Mouse (Mus musculus) granulocyte monocyte progenitor cell, adult 5-6 weeks (primary cell): ENCODE results near the gene Sec61a2. TPM values are rescaled to one million over a fixed set of nuclear protein-coding genes. Genes with fewer than 3 reads are reported as not detected.

Experiments
- ATAC-seq: replicated peaks from 2 replicates; pipeline ENCODE4 v1.8.0; 2016; ENCODE audit warnings: mild to moderate bottlenecking, moderate TSS enrichment, inconsistent platforms; ENCODE audit not compliant: poor library complexity, severe bottlenecking
- total RNA-seq, 2 experiments: library from RNA; stranded (forward) in 1 of 2; stranded (reverse) in 1 of 2; fragments of 200-712, 200-1000 nt in 1 of 2; fragments of >200 nt in 1 of 2; fragmentation: Nextera tagmentation in 1 of 2; gene quantifications; 2 replicates each; pipeline ENCODE4 v1.2.3; 2014 to 2017

The Sec61a2 gene
- total RNA-seq, 2 experiments from 2014 or later: 7.4 to 34.3 TPM

DNA sequence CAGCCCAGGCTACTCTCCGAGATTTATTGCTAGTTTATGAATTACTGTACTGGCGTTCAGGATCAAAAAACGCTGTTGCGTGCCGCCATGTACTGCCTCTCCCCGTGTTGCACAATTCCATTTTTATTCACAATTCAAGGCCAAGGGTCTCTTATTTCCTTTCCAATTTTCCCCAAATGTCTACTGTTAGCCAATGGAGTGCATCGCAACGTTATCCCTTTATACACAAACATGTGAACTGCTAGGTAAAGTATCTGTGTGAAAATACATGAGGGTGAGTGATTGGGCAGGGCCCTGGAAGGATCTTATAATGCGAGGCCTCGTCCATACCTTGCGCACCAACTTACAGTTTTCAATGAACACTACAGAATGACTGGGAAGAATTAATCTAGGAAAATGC, 936 bp downstream of the Sec61a2 start:
- ATAC-seq: no peak

DNA sequence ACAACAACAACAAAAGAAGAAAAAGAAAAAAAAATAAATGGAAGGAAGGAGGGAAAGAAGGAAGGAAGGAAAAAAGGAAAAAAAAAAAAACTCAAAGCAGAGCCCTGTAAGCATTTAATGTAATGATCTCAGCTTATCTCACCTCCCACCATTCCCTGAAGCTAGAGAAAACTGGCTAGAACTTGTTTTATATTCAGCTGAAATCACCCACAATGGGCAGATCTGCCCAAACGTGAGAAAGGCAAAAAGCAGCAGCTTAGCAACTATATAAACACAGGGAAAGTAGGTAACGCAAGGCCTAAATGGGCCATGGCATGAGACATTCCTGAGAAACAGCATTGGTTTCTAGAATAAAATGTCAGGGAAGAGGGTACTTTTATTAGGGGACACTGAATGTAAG, 5.8 kb downstream of the Sec61a2 start:
- ATAC-seq: no peak

DNA sequence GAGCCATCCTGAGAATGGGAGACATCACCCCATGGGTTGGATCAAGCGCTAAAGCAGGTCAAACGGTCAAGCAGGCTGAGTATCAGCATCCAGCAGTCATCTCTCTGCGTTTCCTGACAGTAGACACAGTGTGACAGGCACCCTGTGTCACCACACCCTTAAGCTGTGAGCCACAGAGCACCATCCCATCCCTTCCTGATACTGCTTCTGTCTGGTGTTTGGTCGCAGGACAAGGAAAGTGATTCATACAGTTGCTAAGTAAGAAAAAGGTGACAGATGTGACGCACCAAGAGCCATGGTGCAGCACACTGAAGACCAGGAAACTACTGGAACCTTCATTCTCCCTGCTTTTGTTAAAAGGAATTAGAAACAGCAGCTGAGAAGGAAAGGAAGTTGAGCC, 6.4 kb downstream of the Sec61a2 start:
- no peak for ATAC-seq

DNA sequence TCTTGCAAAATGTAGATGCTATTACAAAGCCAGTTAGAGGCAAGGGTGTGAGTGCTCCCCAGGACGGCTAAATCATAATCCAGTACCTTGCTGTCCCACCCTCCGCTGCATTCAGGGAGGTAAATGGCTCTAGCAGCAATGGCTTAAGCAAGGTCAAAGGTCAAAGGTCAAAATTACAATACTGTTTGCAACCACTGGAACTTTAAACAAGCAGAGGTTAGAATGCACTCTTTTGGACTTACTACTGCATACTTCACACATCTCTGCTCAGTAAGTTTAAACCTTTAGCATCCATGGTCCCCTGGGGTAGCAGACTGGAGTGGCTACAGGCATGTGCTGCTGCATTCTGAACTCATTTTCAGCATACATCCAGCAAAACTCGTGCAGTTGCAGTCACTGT, 17.8 kb downstream of the Sec61a2 start:
- ATAC-seq: no peak

DNA sequence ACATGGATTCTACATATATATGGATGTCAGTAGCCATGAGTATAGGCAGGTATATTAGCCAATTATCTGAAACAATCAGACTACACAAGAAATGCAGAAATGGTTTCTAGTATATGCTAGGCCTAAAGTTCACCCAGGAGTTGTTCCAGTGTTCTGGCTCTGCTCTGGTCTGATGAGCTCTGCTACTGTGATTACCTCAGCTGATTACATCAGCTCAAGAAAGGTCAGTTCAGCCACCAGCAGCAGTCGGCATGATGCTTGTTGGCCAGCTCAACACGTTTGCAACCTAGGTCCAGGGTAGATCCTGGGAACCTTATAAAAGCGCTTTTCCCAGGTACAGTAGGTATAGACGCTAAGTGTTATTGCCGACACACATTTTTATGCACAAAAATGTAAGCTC, 25.5 kb downstream of the Sec61a2 start:
- ATAC-seq: no peak

DNA sequence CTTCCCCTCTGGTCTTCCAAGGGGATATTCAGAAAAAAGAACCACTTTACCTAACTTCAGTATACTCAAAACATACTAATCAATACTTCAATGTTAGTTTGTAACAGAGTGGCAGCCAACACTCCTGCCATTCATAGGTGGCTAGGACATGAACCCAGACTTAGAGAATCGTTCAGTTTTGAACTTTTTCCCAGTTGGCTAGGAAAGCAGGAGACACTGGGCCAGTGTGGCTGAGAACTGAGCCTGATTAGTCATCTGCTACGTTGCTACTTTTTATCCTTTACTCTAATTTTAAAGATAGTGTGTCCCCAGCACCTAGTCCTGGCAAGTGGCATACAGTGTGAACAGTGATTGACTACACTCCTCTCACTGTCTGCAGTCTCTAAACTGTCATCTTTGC, 27.6 kb downstream of the Sec61a2 start:
- ATAC-seq: no peak

DNA sequence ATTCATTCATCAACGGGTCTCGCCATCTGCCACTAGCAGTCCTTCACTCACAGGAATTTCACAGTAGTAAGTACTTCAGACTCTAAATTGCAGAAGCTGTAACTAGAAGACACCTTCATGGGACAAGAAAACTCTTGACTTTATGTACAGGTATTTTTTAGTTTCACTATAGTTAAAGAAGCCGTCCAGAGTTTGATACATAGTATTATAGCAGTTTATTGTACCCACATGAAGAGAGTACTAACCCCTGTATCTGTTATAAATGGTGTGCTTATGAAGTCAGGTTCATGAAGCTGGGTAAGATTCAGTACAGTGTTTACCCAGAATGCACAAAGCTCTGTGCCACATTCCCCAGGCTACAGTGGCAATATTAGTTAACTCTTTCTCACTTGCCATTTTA, 32.4 kb downstream of the Sec61a2 start, which contains the start of gene Gm13199:
Gm13199 (minus strand) TSS at position 101 of the 400 bp plus-strand sequence.
- no peak for ATAC-seq

DNA sequence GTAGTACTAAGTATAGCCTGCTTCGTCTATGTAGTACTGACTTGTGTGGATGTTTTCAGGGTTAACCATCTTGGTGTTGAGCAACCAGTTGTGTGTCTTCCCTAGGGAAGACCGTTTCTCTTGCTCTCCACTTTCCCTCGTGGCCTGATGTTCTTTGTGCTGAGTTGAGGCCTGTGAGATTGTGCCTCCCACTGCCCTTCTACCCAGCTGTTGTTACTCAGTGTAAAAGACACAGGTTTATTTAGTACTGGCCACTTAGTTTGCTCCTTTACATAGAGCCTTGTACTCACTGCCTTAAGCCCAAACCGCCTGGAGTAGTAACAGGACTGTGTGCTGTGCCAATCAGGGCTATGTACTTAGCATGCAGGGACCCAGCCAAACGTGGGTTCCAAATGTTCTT, 43.4 kb downstream of the Sec61a2 start:
- ATAC-seq: no peak

DNA sequence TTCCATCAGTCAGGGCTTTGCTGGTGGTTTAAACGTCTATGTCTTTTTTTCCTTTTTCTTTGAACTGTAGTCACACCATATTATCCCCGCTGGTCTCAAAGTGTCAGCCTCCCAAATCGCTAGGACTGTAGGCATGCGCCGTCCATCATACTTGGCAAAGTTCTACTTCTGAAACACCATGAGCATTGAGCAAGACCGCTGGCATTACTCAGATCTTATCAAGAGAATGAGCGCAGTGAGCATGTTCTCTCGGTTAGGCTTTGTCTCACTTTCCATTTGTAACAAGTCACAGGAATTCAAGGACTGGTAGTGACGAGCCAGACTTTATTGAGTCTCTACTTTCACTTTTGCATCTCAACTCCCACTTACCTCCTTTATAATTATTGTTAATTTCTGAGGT, 44.1 kb downstream of the Sec61a2 start:
- ATAC-seq: peak; percentile 20; the same call in 1 of the 2 replicates

DNA sequence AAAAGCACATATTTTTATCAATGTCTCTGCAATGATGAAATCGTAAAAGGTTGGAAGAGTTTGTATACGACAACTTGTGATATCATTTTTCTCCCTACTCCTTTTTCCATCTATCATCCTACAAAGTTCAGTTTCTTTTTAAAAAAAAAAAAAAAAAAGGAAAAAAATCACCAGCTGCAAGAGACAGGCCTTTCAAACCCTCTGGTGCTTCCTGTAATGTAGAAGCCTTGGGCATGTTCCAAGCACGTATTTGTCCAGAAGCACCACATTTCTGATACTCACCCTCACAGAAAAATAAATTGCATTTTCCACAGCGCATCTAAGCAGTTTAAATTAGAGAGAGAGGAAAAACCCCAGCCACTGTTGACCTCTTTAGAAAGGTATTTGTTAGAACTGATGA, 49.4 kb downstream of the Sec61a2 start:
- no peak for ATAC-seq

DNA sequence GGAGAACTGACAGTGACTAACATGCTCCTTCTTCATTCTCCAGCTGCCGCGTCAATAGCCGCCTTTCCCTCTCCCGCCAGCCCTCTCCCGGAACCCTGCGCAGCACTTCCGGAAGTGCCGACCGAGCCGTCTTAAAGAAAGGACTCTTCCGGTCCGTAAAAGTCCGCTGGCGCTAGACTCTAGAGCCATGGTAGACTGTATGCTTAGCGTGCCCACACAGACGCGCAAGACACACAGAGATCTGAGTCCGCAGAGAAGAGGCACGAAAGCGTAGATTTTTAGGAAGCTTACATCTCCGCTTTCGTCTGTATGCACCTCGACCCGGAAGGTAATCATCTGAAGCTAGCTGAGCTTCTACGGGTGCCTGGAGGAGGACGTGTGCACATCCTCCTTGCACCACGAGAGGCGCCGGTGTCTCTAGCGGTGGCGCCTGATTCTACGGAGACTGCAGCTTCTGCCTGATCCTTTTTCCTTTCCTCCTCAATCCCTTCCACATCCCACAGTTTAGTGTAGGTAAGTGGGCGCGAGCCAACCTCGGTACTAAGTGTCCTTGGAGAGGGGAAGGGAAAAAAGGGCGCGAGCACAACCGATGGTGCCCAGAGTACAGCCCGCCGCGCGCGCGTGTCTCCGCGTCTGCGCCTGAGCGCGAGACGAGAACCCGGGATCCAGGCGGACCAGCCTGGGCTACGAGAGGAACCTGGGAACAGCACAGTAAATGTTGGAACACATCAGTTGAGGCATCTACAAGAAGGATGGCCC, 50.2 kb downstream of the Sec61a2 start, which contains the start of the genes Nudt5 and Cdc123:
Nudt5 (plus strand) TSS at position 147 of the 759 bp plus-strand sequence.
Cdc123 (minus strand) TSS at position 292 of the 759 bp plus-strand sequence.
- ATAC-seq: peak; percentile 98

DNA sequence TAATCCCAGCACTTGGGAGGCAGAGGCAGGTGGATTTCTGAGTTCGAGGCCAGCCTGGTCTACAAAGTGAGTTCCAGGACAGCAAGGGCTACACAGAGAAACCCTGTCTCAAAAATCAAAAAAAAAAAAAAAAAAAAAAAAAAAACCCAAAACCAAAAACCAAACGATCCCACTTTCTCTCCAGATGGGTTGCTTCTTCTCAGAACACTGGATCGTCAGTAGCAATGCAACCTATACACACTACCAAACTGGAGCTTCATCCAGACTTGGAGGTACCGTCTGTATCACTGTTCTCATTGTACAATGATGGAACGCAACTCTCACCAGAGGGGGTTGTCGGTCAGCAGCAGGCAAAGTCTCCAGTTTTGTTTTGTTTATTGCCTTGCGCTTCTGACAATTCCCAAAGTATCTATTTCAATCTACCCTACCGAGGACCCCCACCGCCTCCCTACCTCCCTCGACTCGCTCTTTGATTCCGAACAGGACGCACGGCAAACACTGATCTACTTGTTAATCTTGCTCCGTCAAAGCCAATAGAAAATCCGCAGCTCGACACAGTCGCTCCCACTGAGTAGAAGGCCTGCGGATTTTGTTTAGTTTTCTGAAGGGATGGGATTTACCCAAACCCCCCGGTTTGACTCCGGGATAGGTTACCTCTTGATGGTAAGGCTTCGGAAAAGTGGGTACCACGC, 50.9 kb downstream of the Sec61a2 start:
- ATAC-seq: no peak; the same call in 1 of the 2 replicates

DNA sequence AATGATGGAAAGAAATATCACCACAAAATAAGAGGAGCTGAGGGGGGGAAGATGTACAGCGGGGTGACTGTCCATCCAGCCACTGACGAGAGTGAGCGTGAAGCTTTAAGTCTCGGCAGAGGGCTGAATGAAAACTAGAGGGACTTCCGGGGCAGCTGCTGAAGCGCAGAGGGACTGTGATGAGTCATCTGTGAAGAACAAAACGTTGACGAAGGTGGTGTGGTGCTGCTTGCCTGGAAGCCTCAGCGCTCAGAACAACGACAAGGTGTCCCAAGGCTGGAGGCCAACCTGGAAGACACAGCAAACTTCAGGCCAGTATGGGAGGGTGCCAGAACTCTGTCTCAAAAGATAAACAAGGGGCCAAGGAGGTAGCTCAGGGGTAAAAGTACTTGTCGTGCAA, 54.4 kb downstream of the Sec61a2 start:
- ATAC-seq: no peak

DNA sequence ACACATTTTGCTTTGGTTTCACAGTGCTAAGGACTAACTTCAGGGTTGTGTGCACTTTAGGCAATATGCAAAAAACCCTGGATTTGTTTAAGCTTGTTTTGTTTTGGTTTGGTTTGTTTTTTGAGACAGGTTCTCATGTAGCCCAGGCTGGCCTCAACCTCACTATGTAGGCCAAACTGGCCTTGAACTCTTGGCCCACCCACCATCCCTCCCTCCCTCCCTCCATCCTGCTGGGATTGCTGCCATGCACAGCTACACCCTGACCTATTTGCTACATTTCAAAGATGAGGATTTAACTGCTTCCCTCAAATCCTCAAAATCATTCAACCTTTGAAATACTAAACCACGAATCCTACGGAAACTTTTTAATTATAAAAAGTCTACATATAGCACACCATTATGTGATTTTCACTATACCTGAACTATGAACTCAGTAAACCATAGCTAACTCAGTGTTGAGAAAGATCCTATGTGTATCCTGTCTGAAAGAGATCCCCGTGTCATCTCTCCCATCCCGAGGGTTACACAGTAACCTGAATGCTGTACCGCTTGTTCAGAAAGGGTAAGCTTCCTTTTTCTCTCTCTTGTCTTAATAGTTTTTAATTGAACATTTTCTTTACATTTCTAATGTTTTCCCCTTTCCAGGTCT, 69.8 kb downstream of the Sec61a2 start:
- no peak for ATAC-seq

DNA sequence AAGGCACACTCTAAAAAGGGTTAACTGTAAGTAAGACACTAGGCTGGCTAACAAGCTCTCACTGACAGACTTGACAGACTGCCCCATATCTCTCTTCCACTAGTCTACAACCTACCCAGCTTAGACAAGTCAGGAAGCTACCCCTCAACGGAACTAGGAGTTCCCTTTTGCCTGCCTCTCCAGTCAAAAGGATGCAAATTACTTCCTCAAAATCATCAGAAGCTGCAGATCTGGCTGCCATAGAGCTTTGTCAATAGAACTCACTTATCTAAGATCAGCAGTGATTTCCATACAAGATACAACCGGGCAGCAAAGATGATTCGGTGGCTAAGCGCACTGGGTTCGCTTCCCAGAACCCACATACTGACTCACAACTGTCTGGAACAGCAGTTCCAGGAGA, 70.5 kb downstream of the Sec61a2 start:
- ATAC-seq: peak; percentile 93

DNA sequence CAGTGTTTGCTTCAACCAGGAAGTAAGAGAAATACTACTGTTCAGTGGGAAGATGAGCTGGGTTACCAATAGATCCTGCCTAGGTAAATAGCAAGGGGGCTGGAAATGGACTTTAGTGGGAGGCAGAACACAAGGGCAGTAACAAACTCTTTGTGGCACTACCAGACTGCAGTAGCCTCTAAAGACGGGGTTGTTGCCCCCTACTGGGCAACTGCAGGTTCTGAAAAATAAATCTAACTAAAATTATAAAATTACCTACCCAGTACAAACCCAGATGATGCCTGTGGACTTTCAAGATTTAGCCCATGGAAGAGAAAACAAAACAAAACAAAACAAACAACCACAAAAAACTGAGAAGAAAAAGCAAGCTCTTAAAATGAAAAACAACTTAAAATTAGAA, 71.0 kb downstream of the Sec61a2 start:
- peak; percentile 51; the same call in 1 of the 2 replicates for ATAC-seq

DNA sequence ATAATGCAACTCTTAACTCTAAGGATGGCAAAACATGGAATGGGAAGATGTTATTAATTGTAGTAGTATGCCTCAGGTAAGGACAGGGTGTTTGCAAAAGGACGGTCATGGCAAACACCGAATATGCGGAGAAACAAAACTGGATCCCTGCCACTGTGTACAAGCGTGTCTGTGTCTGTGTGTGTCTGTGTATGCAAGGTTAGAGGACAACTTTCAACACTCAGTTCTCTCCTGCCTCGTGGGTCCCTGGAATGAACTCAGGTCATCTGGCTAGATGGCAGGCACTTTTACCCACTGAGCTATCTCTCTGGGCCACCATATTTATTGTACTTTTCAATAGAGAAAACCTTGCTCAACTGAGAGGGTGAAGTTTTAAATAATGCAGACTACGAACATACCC, 72.8 kb downstream of the Sec61a2 start:
- no peak for ATAC-seq

DNA sequence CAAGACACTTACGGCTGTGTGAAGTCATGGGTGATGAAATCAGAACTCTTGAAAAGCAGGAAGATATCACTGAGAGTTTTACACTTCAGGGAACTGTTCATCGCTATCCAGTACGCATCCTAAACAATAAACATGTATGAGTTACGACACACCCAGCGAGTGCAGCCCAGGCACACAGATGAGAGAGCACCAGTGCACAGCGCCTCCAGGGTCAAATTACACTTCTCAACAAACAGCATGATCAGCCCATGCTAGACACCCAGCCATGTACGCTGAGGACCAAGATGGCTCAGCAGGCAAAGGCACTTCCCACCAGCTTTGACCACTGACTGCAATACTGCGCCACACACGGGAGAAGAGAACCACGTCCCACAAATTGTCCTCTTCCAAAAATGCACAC, 74.0 kb downstream of the Sec61a2 start:
- ATAC-seq: no peak
